Mouse (Mus musculus) cerebellum, adult 9-11 months (tissue): Measurements from ENCODE around the gene Car8.

Source experiments
- DNase-seq: peaks from one replicate; pipeline ENCODE4 v3.0.0; 2022

Gene Car8

GRCm38 (mm10) chr4:8238560-8239305 lies at the start of gene Car8:
Gene Car8, minus strand, starts transcription at chr4:8239041.
- no peak for DNase-seq

GRCm38 (mm10) chr4:8284934-8285333 lies 46.1 kb upstream of the Car8 start:
- DNase-seq: no peak

GRCm38 (mm10) chr4:8278159-8278558 lies 39.3 kb upstream of the Car8 start:
- DNase-seq: no peak

DNA sequence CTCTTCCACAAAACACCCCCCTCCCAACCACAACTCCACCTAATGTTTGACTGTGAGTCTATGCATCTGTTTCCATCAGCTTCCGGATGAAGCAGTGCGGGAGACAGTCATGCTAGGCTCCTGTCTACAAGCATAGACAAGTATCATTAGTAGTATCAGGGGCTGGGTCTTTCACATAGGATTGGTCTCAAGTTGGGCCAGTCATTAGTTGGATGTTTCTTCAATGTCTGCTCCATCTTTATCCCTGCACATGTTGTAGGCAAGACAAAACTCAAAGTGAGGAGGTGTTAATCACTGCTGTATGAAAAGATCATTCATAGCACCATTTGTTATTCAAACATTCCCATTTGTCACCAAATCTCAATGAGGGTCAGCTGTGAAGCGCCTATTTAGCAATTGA lies 11.0 kb upstream of the Car8 start:
- DNase-seq: no peak

GRCm38 (mm10) chr4:8245495-8246063 lies 6.7 kb upstream of the Car8 start:
- no peak for DNase-seq

- no peak for DNase-seq
Observed at GRCm38 (mm10) chr4:8245062-8245461, 6.2 kb upstream of the Car8 start.

DNA sequence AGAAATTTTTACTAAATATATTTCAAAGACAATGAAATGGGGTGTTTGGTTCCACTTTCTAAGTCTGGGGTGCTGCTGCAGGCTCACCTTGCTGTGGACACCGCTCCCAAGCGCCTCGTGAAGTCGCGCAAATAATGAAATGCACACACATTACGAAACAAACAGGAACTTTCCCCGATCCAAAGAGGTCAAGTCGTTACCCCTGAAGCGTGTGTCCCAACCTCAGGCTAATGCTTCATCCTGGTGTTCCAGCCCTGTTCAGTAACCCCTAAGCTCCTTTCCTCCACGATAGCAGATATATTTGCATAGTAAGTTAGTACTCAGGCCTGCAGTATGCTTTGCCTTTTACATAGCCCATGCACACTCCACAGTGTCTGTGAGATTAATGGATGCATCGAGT lies 858 bp upstream of the Car8 start:
- DNase-seq: no peak

DNA sequence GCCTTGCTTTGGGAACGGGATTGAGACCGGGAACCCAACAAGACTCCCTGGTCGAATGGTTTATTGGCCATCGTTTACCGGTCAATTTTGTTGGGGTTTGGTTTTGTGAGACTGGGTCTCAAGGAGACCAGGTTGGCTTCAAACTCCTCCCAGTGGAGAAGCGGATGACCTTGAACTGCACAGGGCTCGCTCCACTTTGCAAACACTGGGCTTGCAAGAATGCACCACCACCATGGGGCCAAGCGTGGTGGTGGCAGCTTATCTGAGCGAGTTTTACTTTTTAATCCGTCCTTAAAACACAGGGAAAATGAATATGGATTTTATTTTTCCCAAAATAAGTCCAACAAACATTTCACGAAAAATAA lies 447 bp upstream of the Car8 start:
- no peak for DNase-seq

DNA sequence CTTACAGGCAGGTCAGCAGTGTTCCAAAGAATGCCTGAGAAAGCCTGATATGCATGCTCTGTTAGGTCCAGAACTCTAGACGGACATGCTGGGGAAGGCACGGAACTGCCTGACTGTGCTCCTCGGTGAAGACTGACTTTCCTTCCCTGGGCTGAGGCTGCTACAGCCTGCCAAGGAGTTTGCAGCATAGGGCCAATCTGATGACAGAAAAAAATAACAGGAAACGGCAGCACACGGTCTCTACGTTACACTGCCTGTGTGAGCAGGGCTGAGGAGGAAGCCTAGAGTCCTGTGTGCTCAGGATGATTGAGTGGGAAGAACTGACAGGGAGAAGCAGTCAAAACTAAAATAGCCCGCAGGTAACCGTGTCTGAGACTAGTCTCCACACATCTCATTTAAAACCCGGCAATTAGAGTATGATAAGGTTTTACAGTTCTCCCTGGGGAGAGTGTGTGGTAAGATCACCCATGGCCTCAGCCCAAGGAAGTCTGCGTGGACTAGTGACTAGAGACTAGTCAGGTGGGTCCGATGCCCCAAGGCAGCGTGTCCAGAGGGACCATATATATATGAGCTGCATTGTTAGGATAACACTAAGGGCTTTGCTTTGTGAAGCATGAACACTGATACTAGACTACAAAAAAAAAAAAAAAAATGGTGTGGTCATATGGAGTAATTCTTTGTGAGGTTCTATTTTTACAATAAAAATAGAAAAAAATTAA lies 6.3 kb downstream of the Car8 start:
- no peak for DNase-seq

DNA sequence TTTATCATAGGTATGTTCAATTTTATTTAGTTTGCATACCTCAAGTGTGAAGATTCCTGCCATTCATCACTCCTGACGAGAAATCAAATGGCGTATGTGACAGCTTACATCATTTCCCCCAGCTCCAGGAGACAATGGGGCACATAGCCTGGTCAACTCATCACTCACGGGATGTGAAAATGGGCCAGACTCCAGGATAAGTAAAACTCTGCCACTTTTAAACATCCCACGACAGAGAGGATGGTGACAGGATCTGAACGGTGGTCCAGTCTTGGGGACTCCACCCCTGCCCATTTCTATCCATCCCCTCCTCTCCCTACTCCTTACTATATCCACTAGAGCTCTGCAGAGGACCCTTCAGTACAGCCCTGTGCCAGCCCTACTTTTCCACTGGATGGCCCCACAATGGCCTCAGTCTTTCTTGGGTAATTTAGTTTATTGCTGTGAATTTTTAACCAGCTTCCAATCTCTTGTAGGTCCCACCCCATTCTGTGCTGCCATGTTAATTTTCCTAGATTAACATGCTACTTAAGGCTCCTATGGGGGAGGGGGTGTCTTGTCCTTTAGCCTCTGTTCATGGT lies 7.5 kb downstream of the Car8 start:
- DNase-seq: no peak

GRCm38 (mm10) chr4:8229661-8230298 lies 9.1 kb downstream of the Car8 start:
- DNase-seq: no peak

GRCm38 (mm10) chr4:8218941-8219340 lies 19.9 kb downstream of the Car8 start:
- no peak for DNase-seq

DNA sequence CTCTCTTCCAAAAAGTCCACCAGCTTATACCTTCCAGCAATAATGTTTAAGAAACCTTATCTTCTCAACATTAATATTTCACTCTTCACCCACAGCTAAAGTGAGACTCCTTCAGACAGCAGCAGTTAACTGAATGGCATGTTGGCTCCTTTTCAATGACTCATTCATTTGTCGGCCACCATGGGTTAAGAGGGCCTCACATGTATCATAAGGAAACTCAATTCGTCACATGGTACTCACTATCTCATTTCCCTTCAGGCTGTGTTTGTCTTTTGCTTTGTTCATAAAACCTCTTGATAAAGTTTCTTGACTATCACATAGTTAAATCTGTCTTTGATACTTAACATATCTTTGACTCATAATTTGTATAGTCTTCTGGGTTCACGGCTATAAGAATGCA lies 20.8 kb downstream of the Car8 start:
- no peak for DNase-seq

GRCm38 (mm10) chr4:8217272-8217671 lies 21.6 kb downstream of the Car8 start:
- DNase-seq: no peak

DNA sequence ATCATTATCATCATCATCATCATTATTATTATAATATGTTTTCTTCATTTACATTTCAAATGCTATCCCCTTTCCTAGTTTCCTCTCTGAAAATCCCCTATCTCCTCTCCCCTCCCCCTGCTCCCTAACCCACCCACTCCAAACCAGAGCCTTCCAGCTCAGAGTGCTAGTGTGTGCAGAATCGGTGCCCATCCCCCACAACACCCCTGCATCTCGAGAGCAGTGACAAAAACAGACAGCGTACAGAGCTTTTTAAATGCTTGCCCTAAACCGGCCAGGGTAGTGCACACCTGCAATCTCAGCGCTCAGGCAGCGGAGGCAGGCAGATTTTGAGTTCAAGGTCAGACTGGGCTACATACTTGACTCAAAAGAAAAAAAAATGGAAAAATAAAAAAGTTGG lies 22.3 kb downstream of the Car8 start:
- no peak for DNase-seq

GRCm38 (mm10) chr4:8213661-8214060 lies 25.2 kb downstream of the Car8 start:
- DNase-seq: no peak

DNA sequence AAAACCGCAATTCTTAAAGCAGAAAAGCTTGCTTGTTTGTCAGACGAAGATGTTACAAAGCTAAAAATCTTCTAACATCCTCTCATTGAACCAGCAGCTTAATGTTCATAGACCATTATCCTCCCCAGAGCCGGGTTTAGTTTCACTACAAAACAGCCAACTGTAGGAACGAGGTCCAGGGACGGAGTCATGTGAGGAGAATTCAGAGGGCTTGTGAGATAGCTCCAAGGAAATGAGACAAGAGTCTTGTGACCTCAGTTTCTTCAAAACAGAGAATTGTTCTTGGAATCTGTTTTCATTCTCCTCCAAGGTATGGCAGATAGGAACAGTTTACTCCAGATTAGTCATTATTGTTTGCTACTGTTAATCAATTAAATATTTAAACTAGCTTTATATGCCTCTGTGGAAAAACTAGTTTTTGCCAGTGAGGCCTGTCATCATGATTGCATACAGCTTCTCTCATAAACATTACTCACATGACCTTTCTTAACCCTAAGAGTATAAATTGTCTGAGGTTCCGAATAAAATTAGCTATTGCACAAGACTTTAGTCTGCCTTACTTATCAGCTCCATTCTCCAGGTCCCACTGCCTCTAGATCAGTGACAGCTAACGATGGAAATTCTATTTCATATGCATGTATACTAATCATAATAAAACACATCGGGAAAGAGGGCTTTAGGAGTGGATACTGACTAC lies 25.8 kb downstream of the Car8 start:
- DNase-seq: no peak

- DNase-seq: no peak
Observed at GRCm38 (mm10) chr4:8210452-8210851, 28.4 kb downstream of the Car8 start.

DNA sequence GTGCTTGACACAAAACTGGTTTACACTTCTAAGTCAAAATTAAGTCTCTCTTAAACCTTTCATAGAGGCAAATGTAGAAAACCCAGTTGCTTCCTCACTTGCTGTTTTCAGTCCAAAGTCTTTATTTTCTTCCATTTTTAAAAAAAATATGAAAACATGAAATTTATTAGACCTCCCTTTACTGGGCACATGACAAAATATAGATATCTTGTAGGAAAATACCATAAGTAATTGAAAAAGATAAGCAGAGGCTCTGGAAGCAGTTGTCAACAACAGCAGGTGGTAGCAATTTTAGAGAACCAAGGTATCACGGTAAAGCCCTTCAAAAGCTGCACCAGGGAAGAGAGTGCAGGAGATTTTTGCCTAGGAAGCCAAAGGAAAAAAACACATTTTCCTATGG lies 30.9 kb downstream of the Car8 start:
- no peak for DNase-seq

GRCm38 (mm10) chr4:8206918-8207573 lies 31.8 kb downstream of the Car8 start:
- DNase-seq: no peak

DNA sequence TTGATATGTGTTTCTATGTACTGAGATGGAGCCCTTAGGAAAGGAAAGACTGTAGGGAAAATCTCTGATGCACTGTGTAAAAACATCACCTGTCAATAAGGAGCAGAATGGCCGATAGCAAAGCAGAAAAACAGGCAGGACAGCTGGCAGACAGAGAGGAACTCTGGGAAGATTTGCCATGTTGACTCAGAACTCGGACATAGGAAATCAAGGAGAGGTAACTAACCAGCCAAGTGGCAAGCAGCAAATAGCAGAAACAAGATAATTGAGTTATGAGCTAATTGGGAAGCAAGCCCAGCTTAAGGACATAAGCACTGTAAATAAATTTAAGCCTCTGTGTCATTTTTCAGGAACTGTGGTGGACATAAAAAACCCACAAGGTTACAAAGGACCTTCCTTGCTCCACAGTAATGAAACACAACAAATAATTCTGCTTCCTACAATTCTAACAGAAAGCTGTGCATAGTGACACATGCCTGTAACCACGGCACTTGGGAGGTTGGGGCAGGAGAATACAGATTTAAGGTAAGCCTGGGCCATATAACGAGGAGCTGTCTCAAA lies 33.7 kb downstream of the Car8 start:
- no peak for DNase-seq

DNA sequence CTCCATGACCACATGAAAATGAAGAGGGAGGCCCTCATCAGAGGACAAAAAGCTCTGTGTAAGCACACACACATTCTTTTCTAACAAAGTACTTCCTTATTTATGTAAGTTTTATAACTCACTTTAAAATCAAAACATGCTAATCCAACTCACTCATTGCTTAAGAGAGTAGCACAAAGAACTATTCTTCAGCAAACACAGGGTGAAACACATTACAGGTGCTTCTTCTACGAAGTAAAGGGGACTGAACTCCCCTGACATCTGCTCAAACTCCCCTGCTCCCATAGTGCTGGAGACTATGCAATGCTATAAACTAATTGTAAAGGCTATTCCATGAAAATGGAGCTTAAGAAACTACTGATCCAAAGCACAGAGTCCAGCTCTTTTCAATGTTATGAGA lies 35.5 kb downstream of the Car8 start:
- no peak for DNase-seq
